Mouse (Mus musculus): ENCODE results near the gene Gdf2. TPM values are rescaled to one million over a fixed set of nuclear protein-coding genes. Genes with fewer than 3 reads are reported as not detected.

Gdf2 gene
- polyA plus RNA-seq, 1 experiment from 2014 or later, result not detected

GRCm38 (mm10) chr14:33923168-33924070 is 17.4 kb upstream of the Gdf2 start, which contains the start of gene Gdf10:
TSS of gene Gdf10 (plus strand) at chr14:33923587.
- CTCF ChIA-PET, result no interaction called here
- ATAC-seq, result no peak

GRCm38 (mm10) chr14:33931853-33932252 is 9.0 kb upstream of the Gdf2 start:
- no peak for TF ChIP-seq CTCF (IDR thresholded peaks at IDR 0.05)
- ATAC-seq (no peak), DNase-seq (ENCODE audit: low read depth, low spot score) (no peak)
- ChIA-PET POLR2A (no interaction called here), CTCF (no interaction called here)
- in situ Hi-C loops (cut with MboI; ENCODE audit: low pct_unique_long_range_greater_than_20kb), result loop anchor here (5.0 kb wide), 1 partner anchor 240 kb away; no protein-coding TSS in a partner anchor
- H3K27me3 ChIP-seq, result peaks cover 8% of the 10 kb centered on the region

More at GRCm38 (mm10) chr14:33923168-33924070, 17.4 kb upstream of the Gdf2 start, which contains the start of gene Gdf10:
- TF ChIP-seq CTCF (IDR thresholded peaks at IDR 0.05), result no peak
- in situ Hi-C loops (cut with MboI; ENCODE audit: low pct_unique_long_range_greater_than_20kb), result no loop called here
- DNase-seq (ENCODE audit: low read depth, low spot score), result no peak
- peaks cover 27% of the 10 kb centered on the region for H3K27me3 ChIP-seq
- POLR2A ChIA-PET, result no interaction called here

GRCm38 (mm10) chr14:33932935-33933703 is 7.7 kb upstream of the Gdf2 start:
- no peak for TF ChIP-seq CTCF (IDR thresholded peaks at IDR 0.05)
- no peak for ATAC-seq
- CTCF ChIA-PET, result no interaction called here
- in situ Hi-C loops (cut with MboI; ENCODE audit: low pct_unique_long_range_greater_than_20kb), result loop anchor here (5.0 kb wide), 1 partner anchor 241 kb away; no protein-coding TSS in a partner anchor
- POLR2A ChIA-PET, result no interaction called here
- peaks cover 8% of the 10 kb centered on the region for H3K27me3 ChIP-seq
- no peak for DNase-seq (ENCODE audit: low read depth, low spot score)

- H3K27me3 ChIP-seq, result peaks cover 8% of the 10 kb centered on the region
- peak; percentile 59 for TF ChIP-seq CTCF (IDR thresholded peaks at IDR 0.05)
- ChIA-PET POLR2A (interaction anchor here (0.5 kb wide), 1 partner anchor 81 kb away, joined by 4 read pairs; no protein-coding TSS in a partner anchor), CTCF (no interaction called here)
- in situ Hi-C loops (cut with MboI; ENCODE audit: low pct_unique_long_range_greater_than_20kb), result loop anchor here (5.0 kb wide), 1 partner anchor 242 kb away; no protein-coding TSS in a partner anchor
- no peak for DNase-seq (ENCODE audit: low read depth, low spot score)
- no peak for ATAC-seq
These were observed 7.0 kb upstream of the Gdf2 start for GRCm38 (mm10) chr14:33933778-33934317.

GRCm38 (mm10) chr14:33939117-33939516 is 1.7 kb upstream of the Gdf2 start:
- in situ Hi-C loops (cut with MboI; ENCODE audit: low pct_unique_long_range_greater_than_20kb), result no loop called here
- ATAC-seq, result no peak
- DNase-seq (ENCODE audit: low read depth, low spot score), result no peak
- no peaks in the 10 kb centered on the region for H3K27me3 ChIP-seq
- TF ChIP-seq CTCF (IDR thresholded peaks at IDR 0.05), result no peak
- ChIA-PET POLR2A (no interaction called here), CTCF (no interaction called here)

GRCm38 (mm10) chr14:33942222-33942621 is 1.4 kb downstream of the Gdf2 start:
- H3K27me3 ChIP-seq, result no peaks in the 10 kb centered on the region
- CTCF ChIA-PET, result no interaction called here
- POLR2A ChIA-PET, result no interaction called here
- DNase-seq (ENCODE audit: low read depth, low spot score) (no peak), ATAC-seq (no peak)
- in situ Hi-C loops (cut with MboI; ENCODE audit: low pct_unique_long_range_greater_than_20kb), result no loop called here
- no peak for TF ChIP-seq CTCF (IDR thresholded peaks at IDR 0.05)

GRCm38 (mm10) chr14:33946125-33946524 is 5.3 kb downstream of the Gdf2 start:
- ATAC-seq (no peak), DNase-seq (ENCODE audit: low read depth, low spot score) (no peak)
- no peak for TF ChIP-seq CTCF (IDR thresholded peaks at IDR 0.05)
- ChIA-PET POLR2A (no interaction called here), CTCF (no interaction called here)
- H3K27me3 ChIP-seq, result no peaks in the 10 kb centered on the region
- in situ Hi-C loops (cut with MboI; ENCODE audit: low pct_unique_long_range_greater_than_20kb), result no loop called here

- peaks cover 21% of the 10 kb centered on the region for H3K27me3 ChIP-seq
- ChIA-PET POLR2A (no interaction called here), CTCF (no interaction called here)
- TF ChIP-seq CTCF (IDR thresholded peaks at IDR 0.05), result no peak
- in situ Hi-C loops (cut with MboI; ENCODE audit: low pct_unique_long_range_greater_than_20kb), result no loop called here
- DNase-seq (ENCODE audit: low read depth, low spot score), result no peak
- ATAC-seq, result no peak
These were observed 11.6 kb downstream of the Gdf2 start for GRCm38 (mm10) chr14:33952233-33952981.

GRCm38 (mm10) chr14:33953761-33954160 is 12.9 kb downstream of the Gdf2 start, which contains the start of gene Rbp3:
TSS of gene Rbp3 (plus strand) at chr14:33954003.
- no peak for DNase-seq (ENCODE audit: low read depth, low spot score)
- POLR2A ChIA-PET, result no interaction called here
- no peak for TF ChIP-seq CTCF (IDR thresholded peaks at IDR 0.05)
- CTCF ChIA-PET, result no interaction called here
- H3K27me3 ChIP-seq, result peaks cover 21% of the 10 kb centered on the region
- in situ Hi-C loops (cut with MboI; ENCODE audit: low pct_unique_long_range_greater_than_20kb), result no loop called here
- ATAC-seq, result no peak

GRCm38 (mm10) chr14:33956055-33956454 is 15.2 kb downstream of the Gdf2 start:
- TF ChIP-seq CTCF (IDR thresholded peaks at IDR 0.05), result no peak
- POLR2A ChIA-PET, result no interaction called here
- CTCF ChIA-PET, result no interaction called here
- DNase-seq (ENCODE audit: low read depth, low spot score) (no peak), ATAC-seq (no peak)
- H3K27me3 ChIP-seq, result peaks cover 21% of the 10 kb centered on the region
- in situ Hi-C loops (cut with MboI; ENCODE audit: low pct_unique_long_range_greater_than_20kb), result loop anchor here (5.0 kb wide), 1 partner anchor 446 kb away; no protein-coding TSS in a partner anchor

Measured in Patski (cell line).